Mouse (Mus musculus) kidney, embryonic 14.5 days (tissue): ENCODE measurements around the gene Hnrnpab. TPM values are rescaled to one million over a fixed set of nuclear protein-coding genes. Genes with fewer than 3 reads are reported as not detected.
A peak's percentile ranks its signal among the peaks of the same experiment; 100 is the strongest.

Source experiments
- ATAC-seq: fragments of 200-750 bp; cut with Nextera tagmentation; 2 replicates; pipeline ENCODE4 v1.8.0; 2017; ENCODE audit warnings: moderate number of reproducible peaks, mild to moderate bottlenecking, moderate TSS enrichment, moderate library complexity; ENCODE audit not compliant: low FRiP score, low TSS enrichment
- H3K27ac ChIP-seq: fragments of 300-500 bp; sonication (generic); 2 replicates; pipeline ENCODE4 v1.5.1; 2014; ENCODE audit warnings: low read depth, mild to moderate bottlenecking, low read length, moderate library complexity, mixed read lengths
- H3K27me3 ChIP-seq: fragments of 300-500 bp; sonication (generic); 2 replicates; pipeline ENCODE4 v1.6.1; 2014; ENCODE audit warnings: mild to moderate bottlenecking, low read length; ENCODE audit not compliant: control insufficient read depth, insufficient read depth
- H3K36me3 ChIP-seq: fragments of 300-500 bp; sonication (generic); 2 replicates; pipeline ENCODE4 v1.6.1; 2014; ENCODE audit warnings: low read length, mixed read lengths; ENCODE audit not compliant: control insufficient read depth, insufficient read depth
- H3K4me1 ChIP-seq: fragments of 300-500 bp; sonication (generic); 2 replicates; pipeline ENCODE4 v1.6.1; 2014; ENCODE audit warnings: low read length, mixed read lengths; ENCODE audit not compliant: control insufficient read depth, insufficient read depth
- H3K4me2 ChIP-seq: fragments of 300-500 bp; sonication (generic); replicated peaks from 2 replicates; pipeline ENCODE4 v1.6.1; 2014; ENCODE audit warnings: low read depth, mild to moderate bottlenecking, low read length
- H3K4me3 ChIP-seq: fragments of 300-500 bp; sonication (generic); 2 replicates; pipeline ENCODE4 v1.5.1; 2014; ENCODE audit warnings: mild to moderate bottlenecking, low read length
- H3K9ac ChIP-seq: fragments of 300-500 bp; sonication (generic); 2 replicates; pipeline ENCODE4 v1.6.1; 2014; ENCODE audit warnings: low read depth, mild to moderate bottlenecking, low read length, moderate library complexity
- H3K9me3 ChIP-seq: fragments of 300-500 bp; sonication (generic); 2 replicates; pipeline ENCODE4 v1.6.1; 2016; ENCODE audit warnings: low read length; ENCODE audit not compliant: control insufficient read depth
- WGBS: fragments of 180-500 bp; shearing (Covaris S2); extraction: QIAGEN DNeasy Blood & Tissue Kit; methylation state at CpG from one replicate; pipeline ENCODE4 v1.1.7; 2014; 5-methylcytosine and 5-hydroxymethylcytosine counted together
- polyA plus RNA-seq: library from polyadenylated mRNA; unstranded; fragments of >200 nt; fragmentation: Nextera tagmentation; extraction: Ambion mirVana; gene quantifications from 2 replicates; pipeline ENCODE4 v1.2.1, GENCODE M21; 2014

The Hnrnpab gene
- polyA plus RNA-seq, 1 experiment from 2014 or later, result 680 TPM

GRCm38 (mm10) chr11:51648566-51648965 is 41.9 kb upstream of the Hnrnpab start:
- Histone ChIP-seq H3K36me3 (peaks cover 16% of the 10 kb centered on the region; the same call in 1 of the 2 replicates), H3K4me2 (peak overlapping the region; percentile 97), H3K27me3 (no peaks in the 10 kb centered on the region), H3K4me1 (peaks cover 33% of the 10 kb centered on the region; the same call in 1 of the 2 replicates), H3K9me3 (no peaks in the 10 kb centered on the region), H3K4me3 (peak overlapping the region; percentile 47; the same call in 1 of the 2 replicates), H3K9ac (peak overlapping the region; percentile 74; the same call in 1 of the 2 replicates), H3K27ac (peak overlapping the region; percentile 48; the same call in 1 of the 2 replicates)
- WGBS, result 26% methylated on average over 3 of the region's 3 CpGs
- no peak for ATAC-seq

- peaks cover 33% of the 10 kb centered on the region; the same call in 1 of the 2 replicates for H3K4me1 ChIP-seq
- H3K9me3 ChIP-seq, result no peaks in the 10 kb centered on the region
- WGBS, result 57% methylated on average over 15 of the region's 15 CpGs
- no peaks in the 10 kb centered on the region for H3K27me3 ChIP-seq
- ATAC-seq, result no peak
- peak overlapping the region; percentile 97 for H3K4me2 ChIP-seq
- H3K27ac ChIP-seq, result peak overlapping the region; percentile 77
- H3K36me3 ChIP-seq, result peaks cover 26% of the 10 kb centered on the region; the same call in 1 of the 2 replicates
- no peak overlapping the region for H3K9ac ChIP-seq
- H3K4me3 ChIP-seq, result peak overlapping the region; percentile 12
These were observed 40.4 kb upstream of the Hnrnpab start for GRCm38 (mm10) chr11:51646751-51647667.

GRCm38 (mm10) chr11:51646245-51646644 is 39.6 kb upstream of the Hnrnpab start:
- Histone ChIP-seq H3K27ac (peak overlapping the region; percentile 31; the same call in 1 of the 2 replicates), H3K4me3 (no peak overlapping the region)

GRCm38 (mm10) chr11:51645293-51645692 is 38.6 kb upstream of the Hnrnpab start:
- Histone ChIP-seq H3K4me1 (peaks cover 33% of the 10 kb centered on the region; the same call in 1 of the 2 replicates), H3K4me3 (no peak overlapping the region), H3K9ac (no peak overlapping the region), H3K27ac (no peak overlapping the region), H3K36me3 (peaks cover 26% of the 10 kb centered on the region; the same call in 1 of the 2 replicates), H3K4me2 (no peak overlapping the region), H3K27me3 (no peaks in the 10 kb centered on the region), H3K9me3 (no peaks in the 10 kb centered on the region)
- ATAC-seq, result no peak
- 64% methylated on average over 13 of the region's 13 CpGs for WGBS

More at GRCm38 (mm10) chr11:51646245-51646644, 39.6 kb upstream of the Hnrnpab start:
- no peak overlapping the region for H3K9ac ChIP-seq
- no peak for ATAC-seq
- no peak overlapping the region for H3K4me2 ChIP-seq
- WGBS, result 75% methylated on average over 7 of the region's 7 CpGs
- no peaks in the 10 kb centered on the region for H3K9me3 ChIP-seq
- H3K27me3 ChIP-seq, result no peaks in the 10 kb centered on the region
- H3K36me3 ChIP-seq, result peaks cover 26% of the 10 kb centered on the region; the same call in 1 of the 2 replicates
- H3K4me1 ChIP-seq, result peaks cover 33% of the 10 kb centered on the region; the same call in 1 of the 2 replicates

GRCm38 (mm10) chr11:51644217-51644616 is 37.6 kb upstream of the Hnrnpab start:
- ATAC-seq, result no peak

GRCm38 (mm10) chr11:51643761-51644160 is 37.1 kb upstream of the Hnrnpab start:
- Histone ChIP-seq H3K4me2 (no peak overlapping the region), H3K27me3 (no peaks in the 10 kb centered on the region), H3K27ac (no peak overlapping the region), H3K4me3 (no peak overlapping the region), H3K9ac (no peak overlapping the region), H3K36me3 (peaks cover 26% of the 10 kb centered on the region; the same call in 1 of the 2 replicates), H3K4me1 (peaks cover 25% of the 10 kb centered on the region; the same call in 1 of the 2 replicates), H3K9me3 (no peaks in the 10 kb centered on the region)
- 63% methylated on average over 15 of the region's 15 CpGs for WGBS
- ATAC-seq, result no peak

More at GRCm38 (mm10) chr11:51644217-51644616, 37.6 kb upstream of the Hnrnpab start:
- 79% methylated on average over 16 of the region's 16 CpGs for WGBS
- Histone ChIP-seq H3K9ac (no peak overlapping the region), H3K27me3 (no peaks in the 10 kb centered on the region), H3K4me2 (no peak overlapping the region), H3K9me3 (no peaks in the 10 kb centered on the region), H3K4me1 (peaks cover 29% of the 10 kb centered on the region; the same call in 1 of the 2 replicates), H3K27ac (no peak overlapping the region), H3K36me3 (peaks cover 26% of the 10 kb centered on the region; the same call in 1 of the 2 replicates), H3K4me3 (no peak overlapping the region)

GRCm38 (mm10) chr11:51643202-51643601 is 36.6 kb upstream of the Hnrnpab start:
- Histone ChIP-seq H3K4me1 (peaks cover 24% of the 10 kb centered on the region; the same call in 1 of the 2 replicates), H3K27me3 (no peaks in the 10 kb centered on the region), H3K9me3 (no peaks in the 10 kb centered on the region), H3K27ac (no peak overlapping the region), H3K4me2 (no peak overlapping the region), H3K36me3 (peaks cover 26% of the 10 kb centered on the region; the same call in 1 of the 2 replicates), H3K9ac (no peak overlapping the region), H3K4me3 (no peak overlapping the region)
- WGBS, result 80% methylated on average over 9 of the region's 9 CpGs
- no peak for ATAC-seq

- ATAC-seq, result no peak
- WGBS, result 81% methylated on average over 7 of the region's 7 CpGs
- no peak overlapping the region for H3K4me2 ChIP-seq
These were observed 34.1 kb upstream of the Hnrnpab start for GRCm38 (mm10) chr11:51640748-51641147.

More at GRCm38 (mm10) chr11:51640748-51641147, 34.1 kb upstream of the Hnrnpab start:
- Histone ChIP-seq H3K36me3 (peaks cover 25% of the 10 kb centered on the region; the same call in 1 of the 2 replicates), H3K27ac (no peak overlapping the region), H3K9me3 (no peaks in the 10 kb centered on the region), H3K4me1 (peaks cover 20% of the 10 kb centered on the region; the same call in 1 of the 2 replicates), H3K27me3 (no peaks in the 10 kb centered on the region), H3K4me3 (no peak overlapping the region), H3K9ac (no peak overlapping the region)
